Mouse (Mus musculus): ENCODE measurements around the gene Akr7a5. TPM values are rescaled to one million over a fixed set of nuclear protein-coding genes. Genes with fewer than 3 reads are reported as not detected.
A peak's percentile ranks its signal among the peaks of the same experiment; 100 is the strongest.

Akr7a5 gene
- total RNA-seq, 2 experiments from 2014 or later: 33.6 to 37.2 TPM

GRCm38 (mm10) chr4:139345416-139346019 lies 35.0 kb downstream of the Akr7a5 start:
- intact Hi-C loops (cut with DNase I): no loop called here
- DNase-seq: no peak

- intact Hi-C loops (cut with DNase I): no loop called here
- peak; percentile 88 to 91 for DNase-seq
These were observed 41.6 kb downstream of the Akr7a5 start, which contains the start of the genes Mrto4, Emc1 and Ubr4 for GRCm38 (mm10) chr4:139351931-139352711. Mrto4 (minus strand) TSS chr4:139352576. Emc1 (plus strand) TSS chr4:139352587. Ubr4 (plus strand) TSS chr4:139352609.

- intact Hi-C loops (cut with DNase I): no loop called here
- no peak for DNase-seq
These were observed 42.3 kb downstream of the Akr7a5 start for GRCm38 (mm10) chr4:139352832-139353231.

DNA sequence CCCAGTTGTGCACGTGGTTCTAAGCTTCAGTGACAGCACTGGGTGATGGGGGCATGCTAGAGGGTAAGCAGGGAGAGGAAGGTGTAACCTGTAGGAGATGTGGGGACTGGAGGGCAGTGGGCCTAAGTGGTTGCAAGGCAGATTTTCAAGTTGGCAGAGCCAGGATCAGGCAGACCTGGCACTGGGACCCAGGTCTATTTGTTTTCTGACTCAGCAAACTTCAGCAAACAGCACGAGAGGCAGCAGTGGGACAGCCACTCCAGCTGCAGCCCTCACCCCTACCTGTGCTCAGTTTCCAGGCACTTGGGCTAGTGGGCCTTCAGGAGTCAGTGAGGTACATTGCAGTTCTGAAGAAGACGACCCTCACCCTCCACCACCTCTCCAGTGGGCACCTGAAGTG lies 46.7 kb downstream of the Akr7a5 start:
- intact Hi-C loops (cut with DNase I): no loop called here
- DNase-seq: no peak

DNA sequence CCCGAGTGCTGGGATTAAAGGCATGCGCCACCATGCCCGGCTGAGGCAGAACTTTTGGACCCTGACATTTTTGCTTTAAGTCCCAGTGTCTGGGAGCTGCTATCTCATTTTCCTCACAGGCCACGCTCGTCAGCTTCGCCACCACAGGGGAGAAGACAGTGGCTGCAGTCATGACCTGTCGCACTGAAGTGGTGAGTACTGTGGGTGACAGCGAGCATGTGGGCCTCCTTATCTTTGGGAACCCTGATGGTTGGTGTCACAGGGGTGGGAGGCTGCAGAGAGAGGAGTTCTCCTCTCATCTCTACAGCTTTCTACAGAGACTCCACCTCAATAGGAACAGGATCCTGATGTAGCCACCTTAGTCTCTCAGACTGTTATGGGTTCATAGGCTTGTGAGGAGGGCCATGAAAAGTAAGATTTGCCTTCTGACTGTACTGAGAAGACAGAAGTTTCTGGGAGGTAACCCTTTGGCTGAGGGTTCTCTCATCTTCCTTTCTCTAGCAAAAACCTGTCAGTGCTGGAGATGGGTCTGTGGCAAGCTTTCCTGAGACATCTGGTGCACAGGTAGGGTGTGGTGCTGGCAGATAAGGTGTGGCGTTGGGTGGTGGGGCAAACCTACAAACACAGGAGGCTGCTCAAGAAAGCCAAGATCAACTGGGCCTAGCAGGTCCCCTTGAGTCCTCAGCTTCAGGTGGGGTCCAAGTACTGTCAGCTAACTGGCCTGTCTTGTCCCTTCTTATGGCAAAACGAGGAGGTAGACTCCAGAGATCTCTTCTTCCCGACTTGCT lies 50.4 kb downstream of the Akr7a5 start:
- intact Hi-C loops (cut with DNase I): no loop called here
- no peak for DNase-seq

GRCm38 (mm10) chr4:139367336-139367735 lies 56.8 kb downstream of the Akr7a5 start:
- no peak for DNase-seq
- intact Hi-C loops (cut with DNase I): no loop called here

Small RNA genes within 50 kb of the gene (microRNA-seq; reads per million reads assigned to microRNA genes)
- gene Gm24245: 0 reads per million in 2 experiments
- 0 to 0.35 reads per million in 2 experiments for gene Gm25732

Other genes with a start within 250 kb of the Akr7a5 start
- not detected for gene Htr6, start 235.2 kb upstream of the Akr7a5 start, total RNA-seq (2021)
- gene Nbl1, start 217.8 kb upstream of the Akr7a5 start, total RNA-seq (2021): 10 to 100 TPM; 27.9 to 36.3 TPM
- 100 to 1,000 TPM; 714 to 726 TPM for gene Minos1, start 179.6 kb upstream of the Akr7a5 start, total RNA-seq (2021)
- 100 to 1,000 TPM; 394 to 406 TPM for gene Capzb, start 117.8 kb upstream of the Akr7a5 start, total RNA-seq (2021)
- gene Pqlc2, start within 50 bp of the Akr7a5 start, total RNA-seq (2021): 1 to 10 TPM; 5.7 to 6.4 TPM
- gene Mrto4, start 41.8 kb downstream of the Akr7a5 start, total RNA-seq (2021): 10 to 100 TPM; 34.6 to 38.9 TPM
- 10 to 100 TPM; 48.5 to 48.7 TPM for gene Emc1, start 41.8 kb downstream of the Akr7a5 start, total RNA-seq (2021)
- gene Ubr4, start 41.9 kb downstream of the Akr7a5 start, total RNA-seq (2021): 100 to 1,000 TPM; 124 to 125 TPM
- gene Iffo2, start 219.8 kb downstream of the Akr7a5 start, total RNA-seq (2021): 10 to 100 TPM; 11.5 to 13.0 TPM